Mouse (Mus musculus) erythroblast, embryonic 14.5 days (primary cell): ENCODE data around the gene Gas7. TPM values are rescaled to one million over a fixed set of nuclear protein-coding genes. Genes with fewer than 3 reads are reported as not detected.

Experiments
- H3K27me3 ChIP-seq: 2 replicates; pipeline ENCODE4 v1.6.1; 2012; ENCODE audit warnings: inconsistent platforms; ENCODE audit not compliant: control insufficient read depth
- H3K36me3 ChIP-seq: 2 replicates; pipeline ENCODE4 v1.6.1; 2012; ENCODE audit warnings: mild to moderate bottlenecking, inconsistent platforms; ENCODE audit not compliant: control insufficient read depth
- H3K4me1 ChIP-seq: 2 replicates; pipeline ENCODE4 v1.6.1; 2012; ENCODE audit warnings: inconsistent platforms; ENCODE audit not compliant: control insufficient read depth
- H3K4me3 ChIP-seq: replicated peaks from 2 replicates; pipeline ENCODE3; 2012; ENCODE audit warnings: moderate library complexity, mild to moderate bottlenecking, inconsistent platforms
- H3K9me3 ChIP-seq: 2 replicates; pipeline ENCODE4 v1.6.1; 2012; ENCODE audit warnings: low read length, inconsistent platforms, mixed read lengths; ENCODE audit not compliant: control insufficient read depth
- GATA1 ChIP-seq: IDR thresholded peaks from 2 replicates; pipeline ENCODE4 v1.6.1; 2012; ENCODE audit warnings: low read length, inconsistent platforms, mixed read lengths
- TAL1 ChIP-seq: IDR thresholded peaks from 3 replicates; pipeline ENCODE4 v1.6.1; 2012; ENCODE audit warnings: low read length, inconsistent platforms, mixed read lengths
- polyA plus RNA-seq: library from polyadenylated mRNA; stranded (reverse); fragments of >175 nt; gene quantifications from 2 replicates; pipeline ENCODE4 v1.2.3, GENCODE M21; 2012

The Gas7 gene
- polyA plus RNA-seq, 1 experiment: 0.01 TPM

DNA sequence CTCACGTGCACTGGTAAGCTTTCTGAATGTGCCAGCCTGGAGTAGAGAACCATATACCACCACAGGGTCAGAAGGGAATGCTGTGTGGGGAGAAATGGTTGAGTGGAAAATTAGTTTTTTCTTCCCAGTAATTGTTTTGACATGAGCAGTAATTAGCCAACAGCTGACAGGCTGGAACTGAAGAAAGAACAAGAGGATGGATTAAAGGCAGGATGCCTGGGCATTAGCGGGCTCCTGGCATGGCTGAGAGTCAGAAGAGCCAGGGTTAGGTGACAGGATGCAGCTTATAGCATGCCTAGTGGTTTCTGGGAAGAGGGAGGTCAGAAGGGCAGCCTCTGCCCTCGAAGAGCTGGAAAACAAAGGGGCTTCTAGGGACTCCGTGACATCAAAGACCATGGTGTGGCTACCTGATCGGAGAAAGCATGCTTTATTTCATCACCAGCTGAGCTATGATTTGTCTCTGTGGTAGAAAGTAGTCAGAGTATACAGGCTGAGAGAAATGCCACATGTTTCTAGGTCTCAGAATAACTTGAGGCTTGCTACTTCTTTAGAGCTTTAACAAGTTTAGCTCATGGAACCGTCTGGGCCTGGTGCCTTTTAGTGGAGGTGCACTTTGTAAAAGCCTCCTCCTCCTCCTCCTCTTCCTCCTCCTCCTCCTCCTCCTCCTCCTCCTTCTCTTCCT lies 181.8 kb downstream of the Gas7 start:
- no peak for TF ChIP-seq GATA1
- TF ChIP-seq TAL1: no peak
- no peak overlapping the region for H3K4me3 ChIP-seq
- H3K4me1 ChIP-seq: no peaks in the 10 kb centered on the region

DNA sequence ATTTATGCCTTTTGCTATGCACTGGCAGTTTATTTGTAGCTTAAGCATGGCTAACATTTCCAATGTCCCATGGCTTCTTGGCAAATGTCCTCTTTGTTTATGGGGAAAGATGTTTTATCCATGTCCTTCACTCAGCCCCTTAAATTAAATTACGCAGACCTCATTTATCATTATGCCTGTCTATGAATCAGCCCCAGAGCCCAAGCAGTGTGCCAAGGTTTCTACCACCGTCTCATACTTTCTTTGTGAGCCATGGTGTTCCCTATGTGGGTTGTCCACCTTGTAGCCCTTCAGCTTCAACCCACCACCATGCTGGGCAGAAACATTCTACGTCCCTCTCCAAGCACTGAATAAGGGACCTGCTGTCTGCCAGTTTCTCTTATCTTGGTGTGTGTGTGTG lies 183.2 kb downstream of the Gas7 start:
- Histone ChIP-seq H3K4me3 (no peak overlapping the region), H3K9me3 (no peaks in the 10 kb centered on the region), H3K36me3 (no peaks in the 10 kb centered on the region), H3K27me3 (no peaks in the 10 kb centered on the region), H3K4me1 (no peaks in the 10 kb centered on the region)
- TF ChIP-seq TAL1: no peak
- TF ChIP-seq GATA1: no peak

More for the DNA sequence above, 181.8 kb downstream of the Gas7 start:
- H3K36me3 ChIP-seq: no peaks in the 10 kb centered on the region
- H3K27me3 ChIP-seq: no peaks in the 10 kb centered on the region
- no peaks in the 10 kb centered on the region for H3K9me3 ChIP-seq

DNA sequence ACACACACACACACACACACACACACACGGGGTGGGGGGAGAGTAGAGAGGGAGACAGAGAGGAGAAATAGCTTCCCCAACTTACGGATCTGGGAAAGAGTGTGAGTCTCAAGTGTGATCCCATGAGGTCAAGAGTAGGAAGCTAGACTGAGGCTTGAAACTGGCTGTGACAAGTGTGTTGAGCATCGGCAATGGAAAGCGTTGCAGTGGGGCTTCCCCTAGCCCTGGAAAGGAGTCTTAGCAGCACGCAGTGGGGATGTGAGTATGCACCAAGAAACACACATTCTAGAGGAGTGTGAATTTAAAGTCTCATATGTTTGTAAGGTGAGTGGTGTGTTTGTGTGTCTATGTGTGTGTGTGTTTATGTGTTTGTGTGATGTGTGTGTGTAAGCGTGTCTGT lies 185.1 kb downstream of the Gas7 start:
- TF ChIP-seq GATA1 (no peak), TAL1 (no peak)
- H3K36me3 ChIP-seq: no peaks in the 10 kb centered on the region
- H3K9me3 ChIP-seq: peaks cover 2% of the 10 kb centered on the region; the same call in 1 of the 2 replicates
- H3K4me3 ChIP-seq: no peak overlapping the region
- no peaks in the 10 kb centered on the region for H3K4me1 ChIP-seq
- H3K27me3 ChIP-seq: no peaks in the 10 kb centered on the region

DNA sequence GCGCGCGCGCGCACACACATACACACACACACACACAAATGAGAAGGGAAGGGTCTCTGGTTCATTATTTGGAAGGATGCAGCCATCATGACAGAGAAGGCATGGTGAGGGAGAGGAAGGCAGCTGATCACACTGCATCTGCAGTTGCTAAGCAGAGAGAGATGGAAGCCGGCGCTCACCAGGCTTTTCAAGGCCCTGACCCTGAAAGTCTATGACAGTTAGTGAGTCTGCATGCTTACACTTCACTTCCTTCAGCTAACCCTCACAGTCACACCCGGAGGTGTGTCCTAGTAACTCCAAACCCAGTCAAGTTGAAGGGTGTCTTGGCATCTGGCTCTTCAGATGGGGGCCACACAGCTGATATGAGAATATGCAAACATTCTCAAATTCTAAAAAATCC lies 187.2 kb downstream of the Gas7 start:
- TF ChIP-seq TAL1: no peak
- no peak for TF ChIP-seq GATA1
- H3K4me1 ChIP-seq: no peaks in the 10 kb centered on the region
- no peaks in the 10 kb centered on the region for H3K27me3 ChIP-seq
- H3K36me3 ChIP-seq: no peaks in the 10 kb centered on the region
- H3K9me3 ChIP-seq: peaks cover 2% of the 10 kb centered on the region; the same call in 1 of the 2 replicates
- H3K4me3 ChIP-seq: no peak overlapping the region

DNA sequence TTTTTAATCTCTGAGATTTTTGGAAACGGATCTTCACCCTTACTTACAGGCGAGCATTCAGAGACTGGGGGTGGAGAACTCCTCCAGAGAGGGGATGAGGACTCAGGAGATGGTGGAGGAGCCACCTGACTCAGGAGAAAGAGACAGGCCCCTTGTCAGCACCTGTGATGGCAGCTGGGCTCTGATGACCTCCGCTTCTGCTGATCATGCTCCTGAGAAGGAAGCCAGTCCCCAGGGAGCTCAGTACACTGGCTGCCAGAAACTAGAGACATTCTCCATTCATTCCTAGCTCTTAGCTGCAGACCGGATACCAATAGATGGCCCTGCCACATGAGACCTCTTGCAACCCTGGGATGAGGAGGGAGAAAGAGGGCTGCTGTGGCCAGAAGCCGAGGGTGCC lies 187.6 kb downstream of the Gas7 start:
- no peak overlapping the region for H3K4me3 ChIP-seq
- peaks cover 2% of the 10 kb centered on the region; the same call in 1 of the 2 replicates for H3K9me3 ChIP-seq

DNA sequence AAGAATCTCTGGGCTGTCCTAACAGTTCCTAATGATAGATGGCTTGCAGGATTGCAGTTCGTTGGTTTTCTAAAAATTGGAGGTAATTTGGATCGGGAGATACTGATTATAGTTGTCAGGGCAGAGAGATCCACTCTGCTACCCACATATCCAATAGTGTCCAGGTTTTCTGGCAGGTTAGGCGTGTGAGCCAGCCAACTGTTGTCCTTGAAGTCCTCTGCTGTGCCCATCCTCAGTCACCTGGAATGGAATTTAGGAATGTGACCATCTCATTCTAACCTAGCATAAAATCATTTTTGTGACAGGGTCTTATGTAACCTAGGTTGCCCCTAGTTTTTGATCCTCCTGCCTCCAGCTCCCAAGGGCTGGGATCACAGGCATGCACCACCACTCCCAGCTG lies 188.2 kb downstream of the Gas7 start:
- Histone ChIP-seq H3K4me3 (no peak overlapping the region), H3K9me3 (peaks cover 2% of the 10 kb centered on the region; the same call in 1 of the 2 replicates), H3K4me1 (no peaks in the 10 kb centered on the region), H3K36me3 (no peaks in the 10 kb centered on the region), H3K27me3 (no peaks in the 10 kb centered on the region)
- TF ChIP-seq TAL1 (no peak), GATA1 (no peak)

More for the DNA sequence above, 187.6 kb downstream of the Gas7 start:
- H3K27me3 ChIP-seq: no peaks in the 10 kb centered on the region
- no peaks in the 10 kb centered on the region for H3K4me1 ChIP-seq
- TF ChIP-seq GATA1 (no peak), TAL1 (no peak)
- no peaks in the 10 kb centered on the region for H3K36me3 ChIP-seq

DNA sequence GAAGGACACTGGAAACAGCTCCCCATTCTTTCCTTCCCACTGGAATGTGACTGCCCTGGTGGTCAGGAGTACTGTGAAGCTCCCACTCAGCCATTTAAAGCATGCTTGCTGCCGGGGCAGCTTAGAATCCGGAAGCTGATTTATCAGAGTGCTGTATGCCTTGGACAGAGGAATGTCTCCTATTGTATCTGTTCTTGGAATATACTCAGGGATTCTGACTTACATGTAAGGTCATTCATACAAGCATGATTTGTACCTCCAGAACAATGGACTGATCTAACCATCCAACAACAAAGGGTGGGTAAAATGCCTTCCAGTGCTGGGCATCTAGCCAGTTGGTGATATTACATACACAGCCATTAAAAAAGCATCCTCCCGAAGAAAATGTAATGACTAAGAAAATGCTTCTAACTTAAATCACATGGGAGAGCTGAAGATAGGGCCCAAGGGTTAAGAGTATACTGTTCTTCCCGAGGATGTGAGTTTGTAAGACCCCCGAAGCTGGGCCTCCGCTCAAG lies 189.5 kb downstream of the Gas7 start:
- Histone ChIP-seq H3K4me3 (no peak overlapping the region), H3K9me3 (peaks cover 2% of the 10 kb centered on the region; the same call in 1 of the 2 replicates), H3K36me3 (no peaks in the 10 kb centered on the region), H3K27me3 (no peaks in the 10 kb centered on the region), H3K4me1 (no peaks in the 10 kb centered on the region)
- TF ChIP-seq TAL1 (no peak), GATA1 (no peak)

DNA sequence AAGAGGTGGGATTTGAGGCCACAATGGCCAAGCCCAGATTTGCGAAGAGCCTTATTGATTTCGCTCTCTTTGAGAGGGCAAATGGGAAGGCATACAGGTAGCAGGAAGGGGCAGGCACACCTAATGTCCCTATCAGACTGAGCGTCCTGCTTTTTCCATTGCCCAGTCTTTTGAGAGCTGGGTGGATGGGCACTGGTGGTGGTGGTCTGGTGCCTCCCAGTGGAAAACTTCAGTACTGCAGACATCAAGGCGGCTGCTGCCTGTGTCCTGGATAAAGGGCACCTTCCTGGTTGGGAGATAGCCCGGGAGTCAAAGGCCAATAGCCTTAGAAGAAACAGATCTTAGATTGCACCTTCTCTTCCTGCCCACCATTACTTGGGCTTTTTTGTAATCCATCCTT lies 192.5 kb downstream of the Gas7 start:
- Histone ChIP-seq H3K36me3 (no peaks in the 10 kb centered on the region), H3K4me3 (no peak overlapping the region), H3K27me3 (no peaks in the 10 kb centered on the region), H3K9me3 (peaks cover 2% of the 10 kb centered on the region; the same call in 1 of the 2 replicates), H3K4me1 (no peaks in the 10 kb centered on the region)
- TF ChIP-seq GATA1 (no peak), TAL1 (no peak)

DNA sequence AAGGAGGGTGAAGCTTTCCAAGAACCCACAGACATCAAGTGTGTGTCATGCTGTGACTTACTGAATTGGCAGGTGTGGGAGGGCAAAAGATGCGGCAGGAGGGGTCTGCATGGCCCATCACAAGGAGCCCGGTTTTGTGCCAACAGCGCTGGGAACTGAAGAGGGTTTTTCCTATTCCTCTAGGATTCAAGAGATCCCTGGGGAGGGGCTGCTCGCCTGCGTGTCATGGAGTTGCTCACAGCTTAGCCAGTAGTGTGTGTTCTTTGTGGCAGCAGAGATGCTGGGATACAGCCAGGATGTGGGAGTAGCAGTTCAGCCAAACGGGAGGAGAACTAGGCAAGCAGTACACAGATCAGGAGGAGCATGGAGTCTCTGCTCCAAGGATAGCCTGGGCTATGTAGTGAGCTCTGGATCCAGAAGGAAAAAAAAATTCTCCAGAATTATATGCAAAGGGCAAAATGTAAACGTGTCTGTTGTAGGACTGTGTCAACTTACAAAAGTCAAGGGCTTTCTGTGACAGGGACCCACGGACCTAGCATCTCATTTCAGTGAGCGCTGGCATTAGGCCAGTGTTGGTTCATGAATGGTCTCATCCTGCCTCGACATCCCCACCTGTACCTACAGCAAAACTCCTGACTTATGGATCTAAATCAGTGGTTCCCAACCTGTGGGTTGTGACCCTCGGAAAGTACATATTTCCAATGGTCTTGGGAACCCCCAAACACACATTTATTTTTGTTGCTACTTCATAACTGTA lies 193.6 kb downstream of the Gas7 start:
- Histone ChIP-seq H3K4me3 (no peak overlapping the region), H3K9me3 (peaks cover 2% of the 10 kb centered on the region; the same call in 1 of the 2 replicates), H3K27me3 (no peaks in the 10 kb centered on the region), H3K36me3 (no peaks in the 10 kb centered on the region), H3K4me1 (no peaks in the 10 kb centered on the region)
- TF ChIP-seq TAL1: no peak
- no peak for TF ChIP-seq GATA1
